Mouse (Mus musculus): ENCODE results near the gene Serpina6. TPM values are rescaled to one million over a fixed set of nuclear protein-coding genes. Genes with fewer than 3 reads are reported as not detected.

Serpina6 gene
- polyA plus RNA-seq, 1 experiment from 2014 or later, result not detected

Other genes starting within 250 kb of the Serpina6 start
- 0.42 and 0.81 TPM in 2 replicates for gene 9330161L09Rik, start 249.4 kb downstream of the Serpina6 start, polyA plus RNA-seq (2016; fragmentation: Nextera tagmentation; extraction: Ambion mirVana)
- gene Ddx24, start 231.4 kb downstream of the Serpina6 start, polyA plus RNA-seq (2016; fragmentation: Nextera tagmentation; extraction: Ambion mirVana), result 104 and 106 TPM in 2 replicates
- 0.32 and 0.82 TPM in 2 replicates for gene Ifi27, start 223.0 kb downstream of the Serpina6 start, polyA plus RNA-seq (2016; fragmentation: Nextera tagmentation; extraction: Ambion mirVana)
- 0.71 and 0.90 TPM in 2 replicates for gene Ifi27l2a, start 213.5 kb downstream of the Serpina6 start, polyA plus RNA-seq (2016; fragmentation: Nextera tagmentation; extraction: Ambion mirVana)
- not detected in 2 replicates for gene Ifi27l2b, start 200.0 kb downstream of the Serpina6 start, polyA plus RNA-seq (2016; fragmentation: Nextera tagmentation; extraction: Ambion mirVana)
- 2.8 and 3.3 TPM in 2 replicates for gene Ppp4r4, start 124.9 kb downstream of the Serpina6 start, polyA plus RNA-seq (2016; fragmentation: Nextera tagmentation; extraction: Ambion mirVana)
- gene Serpina10, start 25.8 kb downstream of the Serpina6 start, polyA plus RNA-seq (2016; fragmentation: Nextera tagmentation; extraction: Ambion mirVana), result not detected in 2 replicates
- not detected in 2 replicates for gene Serpina16, start 18.9 kb upstream of the Serpina6 start, polyA plus RNA-seq (2016; fragmentation: Nextera tagmentation; extraction: Ambion mirVana)
- not detected in 2 replicates for gene Serpina1f, start 38.3 kb upstream of the Serpina6 start, polyA plus RNA-seq (2016; fragmentation: Nextera tagmentation; extraction: Ambion mirVana)
- gene Serpina1d, start 116.4 kb upstream of the Serpina6 start, polyA plus RNA-seq (2016; fragmentation: Nextera tagmentation; extraction: Ambion mirVana), result not detected in 2 replicates
- 0.10 TPM in 1 of 2 replicates, not detected in the other for gene Serpina1b, start 173.2 kb upstream of the Serpina6 start, polyA plus RNA-seq (2016; fragmentation: Nextera tagmentation; extraction: Ambion mirVana)
- not detected in 2 replicates for gene Serpina1a, start 206.3 kb upstream of the Serpina6 start, polyA plus RNA-seq (2016; fragmentation: Nextera tagmentation; extraction: Ambion mirVana)
- not detected in 2 replicates for gene Serpina1c, start 247.7 kb upstream of the Serpina6 start, polyA plus RNA-seq (2016; fragmentation: Nextera tagmentation; extraction: Ambion mirVana)